Mouse (Mus musculus): ENCODE results near the gene Gckr. TPM values are rescaled to one million over a fixed set of nuclear protein-coding genes. Genes with fewer than 3 reads are reported as not detected.
"Not testable (repeated sequence)": the region's sequence is repeated elsewhere in the genome, so short reads cannot be mapped to it uniquely, and the experiment has no call there.

The Gckr gene
- polyA plus RNA-seq, 1 experiment from 2014 or later = 1.6 TPM

DNA sequence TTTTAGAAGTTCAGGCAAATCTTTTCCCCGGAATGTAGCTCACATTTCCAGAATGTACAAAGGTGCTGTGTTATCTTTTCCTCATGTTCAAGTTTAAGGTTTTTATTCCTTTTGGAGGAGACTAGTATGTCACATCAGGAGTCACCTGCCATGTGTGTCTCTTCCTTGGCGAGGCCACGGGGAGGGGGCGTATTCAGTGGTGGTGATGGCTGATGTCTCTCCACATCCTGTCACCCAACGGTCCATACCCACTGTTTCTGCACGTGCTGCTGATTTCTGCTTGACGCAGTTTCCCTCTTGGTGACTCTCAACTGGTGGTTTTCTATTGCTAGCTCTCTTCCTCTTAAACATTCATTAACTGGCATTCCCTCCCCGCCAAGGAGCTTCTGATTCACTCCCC lies 15.6 kb downstream of the Gckr start:
- Histone ChIP-seq H3K36me3 (ENCODE audit: control insufficient read depth, insufficient read depth, low read length) (no peaks in the 10 kb centered on the region), H3K9me3 (replicated peaks; ENCODE audit: control insufficient read depth, low read length, poor library complexity, severe bottlenecking) (no peaks in the 10 kb centered on the region)

DNA sequence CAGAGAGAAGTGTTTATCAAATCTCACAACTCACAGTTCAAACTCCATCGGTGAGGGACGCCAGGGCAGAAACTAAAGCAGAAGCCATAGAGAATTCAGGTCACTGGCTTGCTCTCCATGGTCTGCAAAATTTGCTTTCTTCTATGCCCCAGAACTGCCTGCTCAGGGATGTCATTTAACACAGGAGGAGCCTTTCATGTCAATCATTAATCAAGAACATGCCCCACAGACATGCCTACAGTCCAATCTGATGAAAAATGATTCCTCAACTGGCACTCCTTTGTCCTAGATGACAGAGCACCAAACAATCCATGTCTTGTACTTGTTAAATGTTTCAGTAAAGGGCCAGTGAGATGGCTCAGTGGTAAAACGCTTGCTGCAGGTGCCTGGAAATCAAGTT lies 25.5 kb downstream of the Gckr start:
- ATAC-seq = no peak

More for the DNA sequence above, 15.6 kb downstream of the Gckr start:
- H3K9ac ChIP-seq (ENCODE audit: low read depth, low read length) = no peak overlapping the region
- H3K4me3 ChIP-seq (ENCODE audit: low read depth, low read length) = no peak overlapping the region
- H3K27ac ChIP-seq (ENCODE audit: low read length) = no peak overlapping the region
- WGBS = 95% methylated on average over 8 of the region's 8 CpGs
- H3K27me3 ChIP-seq (ENCODE audit: control insufficient read depth, insufficient read depth, low read depth, low read length) = no peaks in the 10 kb centered on the region; the same call in 1 of the 2 replicates
- no peak overlapping the region for H3K4me2 ChIP-seq (ENCODE audit: low read length)
- no peaks in the 10 kb centered on the region for H3K4me1 ChIP-seq (ENCODE audit: control insufficient read depth, insufficient read depth, low read length)
- ATAC-seq = no peak

DNA sequence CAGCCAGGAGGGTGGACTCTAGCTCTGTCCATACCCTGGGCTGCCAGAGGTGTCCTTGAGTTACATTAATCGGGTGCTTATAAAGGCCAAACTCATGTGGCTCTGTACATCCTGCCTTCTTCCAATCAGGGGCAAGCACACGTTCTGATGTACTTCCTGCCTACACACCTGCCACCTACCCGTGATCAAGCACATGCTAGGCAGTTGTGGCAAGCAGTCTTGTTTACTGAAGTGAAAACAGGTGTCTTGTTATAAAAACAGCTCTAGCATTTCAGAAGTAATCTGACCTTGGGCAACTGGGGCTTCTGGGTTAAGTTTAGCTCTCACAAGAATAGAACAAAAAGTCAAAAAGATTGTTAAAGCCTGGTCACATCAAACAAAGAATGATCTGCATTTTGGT lies 26.8 kb downstream of the Gckr start:
- Histone ChIP-seq H3K9ac (ENCODE audit: low read depth, low read length) (no peak overlapping the region), H3K27me3 (ENCODE audit: control insufficient read depth, insufficient read depth, low read depth, low read length) (no peaks in the 10 kb centered on the region), H3K4me2 (ENCODE audit: low read length) (no peak overlapping the region), H3K27ac (ENCODE audit: low read length) (no peak overlapping the region), H3K4me3 (ENCODE audit: low read depth, low read length) (no peak overlapping the region), H3K36me3 (ENCODE audit: control insufficient read depth, insufficient read depth, low read length) (no peaks in the 10 kb centered on the region), H3K9me3 (replicated peaks; ENCODE audit: control insufficient read depth, low read length, poor library complexity, severe bottlenecking) (no peaks in the 10 kb centered on the region), H3K4me1 (ENCODE audit: control insufficient read depth, insufficient read depth, low read length) (no peaks in the 10 kb centered on the region)
- WGBS = 68% methylated on average over 3 of the region's 3 CpGs
- no peak for ATAC-seq

More for the DNA sequence above, 25.5 kb downstream of the Gckr start:
- no peak overlapping the region for H3K27ac ChIP-seq (ENCODE audit: low read length)
- no peak overlapping the region for H3K4me3 ChIP-seq (ENCODE audit: low read depth, low read length)
- H3K36me3 ChIP-seq (ENCODE audit: control insufficient read depth, insufficient read depth, low read length) = no peaks in the 10 kb centered on the region
- no peaks in the 10 kb centered on the region for H3K9me3 ChIP-seq (replicated peaks; ENCODE audit: control insufficient read depth, low read length, poor library complexity, severe bottlenecking)
- 94% methylated on average over 3 of the region's 3 CpGs for WGBS
- no peak overlapping the region for H3K9ac ChIP-seq (ENCODE audit: low read depth, low read length)
- no peak overlapping the region for H3K4me2 ChIP-seq (ENCODE audit: low read length)
- no peaks in the 10 kb centered on the region for H3K27me3 ChIP-seq (ENCODE audit: control insufficient read depth, insufficient read depth, low read depth, low read length)
- no peaks in the 10 kb centered on the region for H3K4me1 ChIP-seq (ENCODE audit: control insufficient read depth, insufficient read depth, low read length)

DNA sequence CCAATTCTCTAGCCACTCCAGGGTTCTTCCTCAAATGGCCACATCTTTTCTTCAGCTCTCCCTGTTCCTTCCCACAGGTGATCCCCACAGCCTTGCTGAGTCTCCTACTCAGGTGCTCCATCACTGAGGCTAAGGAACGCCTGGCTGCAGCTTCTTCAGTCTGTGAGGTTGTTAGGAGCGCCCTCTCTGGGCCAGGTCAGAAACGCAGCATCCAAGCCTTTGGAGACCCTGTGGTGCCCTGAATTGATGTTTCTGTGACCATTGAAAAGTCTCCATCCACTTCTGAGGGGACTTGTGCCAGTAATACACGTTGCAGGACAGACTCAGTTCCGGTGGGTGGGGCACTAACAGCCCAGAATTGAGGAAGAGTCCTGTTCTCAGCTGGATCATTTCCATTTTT lies 29.6 kb downstream of the Gckr start:
- no peak for ATAC-seq
- H3K4me3 ChIP-seq (ENCODE audit: low read depth, low read length) = no peak overlapping the region
- H3K27me3 ChIP-seq (ENCODE audit: control insufficient read depth, insufficient read depth, low read depth, low read length) = no peaks in the 10 kb centered on the region
- H3K4me1 ChIP-seq (ENCODE audit: control insufficient read depth, insufficient read depth, low read length) = no peaks in the 10 kb centered on the region
- H3K9me3 ChIP-seq (replicated peaks; ENCODE audit: control insufficient read depth, low read length, poor library complexity, severe bottlenecking) = no peaks in the 10 kb centered on the region
- H3K4me2 ChIP-seq (ENCODE audit: low read length) = no peak overlapping the region
- H3K36me3 ChIP-seq (ENCODE audit: control insufficient read depth, insufficient read depth, low read length) = no peaks in the 10 kb centered on the region
- no peak overlapping the region for H3K9ac ChIP-seq (ENCODE audit: low read depth, low read length)
- no peak overlapping the region for H3K27ac ChIP-seq (ENCODE audit: low read length)
- WGBS = 19% methylated on average over 5 of the region's 5 CpGs

DNA sequence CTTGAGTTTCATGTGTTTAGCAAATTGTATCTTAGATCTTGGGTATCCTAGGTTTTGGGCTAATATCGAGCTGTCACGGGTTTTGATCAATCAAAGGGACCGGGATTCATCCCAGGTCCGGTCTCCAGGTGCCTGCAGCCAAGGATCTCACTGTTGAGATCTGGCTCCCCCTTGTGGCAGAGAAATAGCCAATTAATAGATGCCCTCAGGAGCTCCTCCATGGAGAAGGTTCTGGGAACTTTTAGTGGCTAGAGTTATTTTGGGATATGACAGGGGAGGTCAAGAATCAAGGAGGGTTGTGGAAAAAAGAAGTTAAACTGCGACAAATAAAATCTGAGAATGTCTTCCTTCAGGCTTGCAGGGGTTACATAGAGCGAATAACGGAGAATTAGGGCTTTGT lies 31.0 kb downstream of the Gckr start:
- Histone ChIP-seq H3K36me3 (ENCODE audit: control insufficient read depth, insufficient read depth, low read length) (no peaks in the 10 kb centered on the region), H3K9ac (ENCODE audit: low read depth, low read length) (no peak overlapping the region), H3K27me3 (ENCODE audit: control insufficient read depth, insufficient read depth, low read depth, low read length) (no peaks in the 10 kb centered on the region), H3K4me3 (ENCODE audit: low read depth, low read length) (no peak overlapping the region), H3K4me2 (ENCODE audit: low read length) (no peak overlapping the region), H3K9me3 (replicated peaks; ENCODE audit: control insufficient read depth, low read length, poor library complexity, severe bottlenecking) (no peaks in the 10 kb centered on the region), H3K27ac (ENCODE audit: low read length) (no peak overlapping the region), H3K4me1 (ENCODE audit: control insufficient read depth, insufficient read depth, low read length) (no peaks in the 10 kb centered on the region)
- WGBS = 32% methylated on average over 7 of the region's 7 CpGs
- no peak for ATAC-seq

DNA sequence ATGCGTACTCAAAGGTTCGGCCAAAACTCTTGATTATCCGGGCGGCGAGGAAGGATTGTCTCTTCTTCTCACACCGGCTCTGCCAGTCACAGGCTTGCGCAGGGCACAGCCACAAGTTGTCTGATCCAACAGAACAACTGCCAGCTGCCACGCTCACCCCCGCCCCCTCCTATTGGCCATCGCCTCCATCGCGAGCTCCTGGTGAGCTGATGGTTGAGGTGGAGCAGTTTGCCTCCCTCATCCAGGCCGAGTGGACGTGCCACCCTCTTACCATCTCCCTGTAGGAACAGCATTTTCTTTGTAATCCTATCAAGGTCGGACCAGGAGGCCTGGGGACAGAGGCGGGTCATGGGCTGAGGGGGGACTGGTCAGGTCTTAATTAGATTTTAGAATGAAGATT lies 60.3 kb downstream of the Gckr start:
- H3K4me3 ChIP-seq (ENCODE audit: low read depth, low read length); H3K4me2 ChIP-seq (ENCODE audit: low read length); H3K4me1 ChIP-seq (ENCODE audit: control insufficient read depth, insufficient read depth, low read length); H3K9me3 ChIP-seq (replicated peaks; ENCODE audit: control insufficient read depth, low read length, poor library complexity, severe bottlenecking); H3K27ac ChIP-seq (ENCODE audit: low read length); H3K9ac ChIP-seq (ENCODE audit: low read depth, low read length); ATAC-seq; H3K27me3 ChIP-seq (ENCODE audit: control insufficient read depth, insufficient read depth, low read depth, low read length); H3K36me3 ChIP-seq (ENCODE audit: control insufficient read depth, insufficient read depth, low read length): not testable (repeated sequence)
- WGBS = 79% methylated on average over 16 of the region's 16 CpGs

DNA sequence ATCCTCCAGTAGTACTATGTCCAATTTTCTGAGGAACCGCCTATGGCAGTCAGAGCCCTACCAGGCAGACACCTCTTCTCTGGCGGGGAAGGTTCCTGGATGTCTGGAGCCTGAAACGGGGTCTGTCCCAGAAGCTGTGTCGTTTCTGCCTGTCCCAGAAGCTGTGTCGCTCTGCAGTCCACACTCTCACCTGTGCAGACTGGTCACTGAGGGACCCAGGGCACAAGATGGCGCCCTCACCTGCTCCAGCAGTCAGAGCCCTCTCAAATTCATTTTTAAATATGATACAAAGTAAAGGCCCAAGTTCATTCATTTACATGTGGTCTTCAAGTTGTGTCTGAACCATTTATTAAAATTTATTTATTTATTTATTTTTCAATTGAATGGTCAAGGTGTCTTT lies 63.7 kb downstream of the Gckr start:
- WGBS = 68% methylated on average over 6 of the region's 6 CpGs
- no peak overlapping the region for H3K27ac ChIP-seq (ENCODE audit: low read length)
- no peaks in the 10 kb centered on the region for H3K9me3 ChIP-seq (replicated peaks; ENCODE audit: control insufficient read depth, low read length, poor library complexity, severe bottlenecking)

More for the DNA sequence above, 63.7 kb downstream of the Gckr start:
- Histone ChIP-seq H3K9ac (ENCODE audit: low read depth, low read length) (no peak overlapping the region), H3K4me2 (ENCODE audit: low read length) (no peak overlapping the region), H3K36me3 (ENCODE audit: control insufficient read depth, insufficient read depth, low read length) (no peaks in the 10 kb centered on the region), H3K4me1 (ENCODE audit: control insufficient read depth, insufficient read depth, low read length) (no peaks in the 10 kb centered on the region), H3K4me3 (ENCODE audit: low read depth, low read length) (no peak overlapping the region), H3K27me3 (ENCODE audit: control insufficient read depth, insufficient read depth, low read depth, low read length) (no peaks in the 10 kb centered on the region)
- no peak for ATAC-seq

Other genes starting within 250 kb of the Gckr start
- 171 and 182 TPM in 2 replicates for gene Atraid, start 249.1 kb upstream of the Gckr start, polyA plus RNA-seq (2015; fragmentation: Nextera tagmentation; extraction: Ambion mirVana)
- gene Slc5a6, start 248.5 kb upstream of the Gckr start, polyA plus RNA-seq (2015; fragmentation: Nextera tagmentation; extraction: Ambion mirVana) = 29.4 and 30.3 TPM in 2 replicates
- 14.5 and 14.8 TPM in 2 replicates for gene Cad, start 242.7 kb upstream of the Gckr start, polyA plus RNA-seq (2015; fragmentation: Nextera tagmentation; extraction: Ambion mirVana)
- gene Dnajc5g, start 191.2 kb upstream of the Gckr start, polyA plus RNA-seq (2015; fragmentation: Nextera tagmentation; extraction: Ambion mirVana) = not detected in 2 replicates
- gene Slc30a3, start 189.2 kb upstream of the Gckr start, polyA plus RNA-seq (2015; fragmentation: Nextera tagmentation; extraction: Ambion mirVana) = 15.6 and 18.0 TPM in 2 replicates
- not detected in 2 replicates for gene Trim54, start 180.7 kb upstream of the Gckr start, polyA plus RNA-seq (2015; fragmentation: Nextera tagmentation; extraction: Ambion mirVana)
- not detected in 2 replicates for gene Ucn, start 158.6 kb upstream of the Gckr start, polyA plus RNA-seq (2015; fragmentation: Nextera tagmentation; extraction: Ambion mirVana)
- gene Mpv17, start 143.2 kb upstream of the Gckr start, polyA plus RNA-seq (2015; fragmentation: Nextera tagmentation; extraction: Ambion mirVana) = 48.1 and 54.2 TPM in 2 replicates
- 1.9 and 2.8 TPM in 2 replicates for gene Gm29609, start 117.5 kb upstream of the Gckr start, polyA plus RNA-seq (2015; fragmentation: Nextera tagmentation; extraction: Ambion mirVana)
- gene Gtf3c2, start 117.3 kb upstream of the Gckr start, polyA plus RNA-seq (2015; fragmentation: Nextera tagmentation; extraction: Ambion mirVana) = 61.7 and 63.6 TPM in 2 replicates
- 117 and 125 TPM in 2 replicates for gene Snx17, start 104.2 kb upstream of the Gckr start, polyA plus RNA-seq (2015; fragmentation: Nextera tagmentation; extraction: Ambion mirVana)
- 81.5 and 93.8 TPM in 2 replicates for gene Eif2b4, start 104.0 kb upstream of the Gckr start, polyA plus RNA-seq (2015; fragmentation: Nextera tagmentation; extraction: Ambion mirVana)
- 12.6 and 14.3 TPM in 2 replicates for gene Zfp513, start 95.1 kb upstream of the Gckr start, polyA plus RNA-seq (2015; fragmentation: Nextera tagmentation; extraction: Ambion mirVana)
- gene Ppm1g, start 76.8 kb upstream of the Gckr start, polyA plus RNA-seq (2015; fragmentation: Nextera tagmentation; extraction: Ambion mirVana) = 183 and 186 TPM in 2 replicates
- 156 and 165 TPM in 2 replicates for gene Nrbp1, start 56.6 kb upstream of the Gckr start, polyA plus RNA-seq (2015; fragmentation: Nextera tagmentation; extraction: Ambion mirVana)
- gene Gm9970, start 56.2 kb upstream of the Gckr start, polyA plus RNA-seq (2015; fragmentation: Nextera tagmentation; extraction: Ambion mirVana) = 0.62 and 0.71 TPM in 2 replicates
- 2.1 and 2.2 TPM in 2 replicates for gene Krtcap3, start 45.8 kb upstream of the Gckr start, polyA plus RNA-seq (2015; fragmentation: Nextera tagmentation; extraction: Ambion mirVana)
- 32.3 and 40.0 TPM in 2 replicates for gene Ift172, start 6.3 kb upstream of the Gckr start, polyA plus RNA-seq (2015; fragmentation: Nextera tagmentation; extraction: Ambion mirVana)
- gene Fndc4, start 1.4 kb upstream of the Gckr start, polyA plus RNA-seq (2015; fragmentation: Nextera tagmentation; extraction: Ambion mirVana) = 96.2 and 97.6 TPM in 2 replicates
- gene Zfp512, start 155.0 kb downstream of the Gckr start, polyA plus RNA-seq (2015; fragmentation: Nextera tagmentation; extraction: Ambion mirVana) = 142 and 146 TPM in 2 replicates
- gene 4930548H24Rik, start 188.3 kb downstream of the Gckr start, polyA plus RNA-seq (2015; fragmentation: Nextera tagmentation; extraction: Ambion mirVana) = 0.16 TPM in 1 of 2 replicates, not detected in the other
- gene Gpn1, start 197.3 kb downstream of the Gckr start, polyA plus RNA-seq (2015; fragmentation: Nextera tagmentation; extraction: Ambion mirVana) = 81.6 and 89.2 TPM in 2 replicates
- gene Slc4a1ap, start 229.6 kb downstream of the Gckr start, polyA plus RNA-seq (2015; fragmentation: Nextera tagmentation; extraction: Ambion mirVana) = 32.5 and 34.4 TPM in 2 replicates
- 25.1 and 27.8 TPM in 2 replicates for gene Supt7l, start 230.4 kb downstream of the Gckr start, polyA plus RNA-seq (2015; fragmentation: Nextera tagmentation; extraction: Ambion mirVana)